Mouse (Mus musculus): ENCODE results near the gene Strn. TPM values are rescaled to one million over a fixed set of nuclear protein-coding genes. Genes with fewer than 3 reads are reported as not detected.

Gene Strn
- polyA plus RNA-seq, 1 experiment: 5.6 TPM

DNA sequence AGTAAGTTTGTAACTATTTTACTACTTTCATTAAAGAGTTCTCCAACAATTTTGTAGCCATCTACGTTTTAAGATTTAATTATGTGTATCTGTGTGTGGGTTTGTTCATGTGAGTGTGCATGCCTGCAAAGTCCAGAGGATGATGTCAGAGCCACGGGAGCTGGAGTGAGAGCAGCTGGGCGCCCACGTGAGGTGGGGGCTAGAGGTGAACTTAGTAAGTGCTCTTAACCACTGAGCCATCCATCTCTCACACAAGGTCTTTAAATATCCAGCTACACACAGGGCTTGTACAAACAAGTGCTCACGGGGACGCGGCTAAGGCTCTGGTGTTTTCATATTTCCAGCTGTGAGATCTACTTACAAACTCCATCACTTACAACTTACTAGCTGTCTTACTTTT is 29.1 kb upstream of the Strn start:
- WGBS: 86% methylated on average over 7 of the region's 7 CpGs

DNA sequence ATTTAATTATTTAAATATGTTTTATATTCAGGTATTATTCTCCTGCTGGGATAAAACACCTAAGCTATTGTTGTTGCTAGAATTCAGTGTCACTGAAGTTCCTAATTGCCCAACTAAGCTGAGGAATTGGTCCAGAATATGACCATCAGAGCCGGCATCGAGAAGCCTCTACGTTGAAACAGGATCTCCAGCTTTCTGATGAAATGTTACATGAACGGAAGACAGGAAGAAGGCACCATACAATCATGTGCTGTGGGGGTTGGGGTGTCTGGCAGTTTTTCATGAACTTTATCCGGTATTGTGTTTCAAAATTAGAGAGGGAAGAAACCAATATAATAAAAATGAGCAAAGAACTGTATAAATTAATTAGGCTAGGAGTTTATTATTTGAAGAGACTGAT is 26.3 kb upstream of the Strn start:
- no peaks in the 10 kb centered on the region for H3K27me3 ChIP-seq (ENCODE audit: control insufficient read depth, insufficient read depth, low read length)
- no peak overlapping the region for H3K4me3 ChIP-seq (ENCODE audit: low read depth, low read length)
- peaks cover 42% of the 10 kb centered on the region for H3K36me3 ChIP-seq (ENCODE audit: control insufficient read depth, insufficient read depth, low read length)
- no peak overlapping the region for H3K27ac ChIP-seq (ENCODE audit: insufficient read depth, low read depth, low read length)
- no peaks in the 10 kb centered on the region for H3K4me1 ChIP-seq (ENCODE audit: control insufficient read depth, insufficient read depth, insufficient read length, low read length)
- WGBS: 93% methylated on average over 5 of the region's 5 CpGs
- no peak for TF ChIP-seq POLR2A (IDR thresholded peaks at IDR 0.05; ENCODE audit: low read depth, low read length)
- no peak for TF ChIP-seq CTCF (IDR thresholded peaks at IDR 0.05; ENCODE audit: extremely low read depth, insufficient read length, insufficient replicate concordance, low read depth, low read length)

More for the DNA sequence above, 29.1 kb upstream of the Strn start:
- no peak overlapping the region for H3K27ac ChIP-seq (ENCODE audit: insufficient read depth, low read depth, low read length)
- H3K4me1 ChIP-seq (ENCODE audit: control insufficient read depth, insufficient read depth, insufficient read length, low read length): no peaks in the 10 kb centered on the region
- no peak overlapping the region for H3K4me3 ChIP-seq (ENCODE audit: low read depth, low read length)
- TF ChIP-seq POLR2A (IDR thresholded peaks at IDR 0.05; ENCODE audit: low read depth, low read length): no peak
- no peak for TF ChIP-seq CTCF (IDR thresholded peaks at IDR 0.05; ENCODE audit: extremely low read depth, insufficient read length, insufficient replicate concordance, low read depth, low read length)
- no peaks in the 10 kb centered on the region for H3K27me3 ChIP-seq (ENCODE audit: control insufficient read depth, insufficient read depth, low read length)
- peaks cover 39% of the 10 kb centered on the region for H3K36me3 ChIP-seq (ENCODE audit: control insufficient read depth, insufficient read depth, low read length)

DNA sequence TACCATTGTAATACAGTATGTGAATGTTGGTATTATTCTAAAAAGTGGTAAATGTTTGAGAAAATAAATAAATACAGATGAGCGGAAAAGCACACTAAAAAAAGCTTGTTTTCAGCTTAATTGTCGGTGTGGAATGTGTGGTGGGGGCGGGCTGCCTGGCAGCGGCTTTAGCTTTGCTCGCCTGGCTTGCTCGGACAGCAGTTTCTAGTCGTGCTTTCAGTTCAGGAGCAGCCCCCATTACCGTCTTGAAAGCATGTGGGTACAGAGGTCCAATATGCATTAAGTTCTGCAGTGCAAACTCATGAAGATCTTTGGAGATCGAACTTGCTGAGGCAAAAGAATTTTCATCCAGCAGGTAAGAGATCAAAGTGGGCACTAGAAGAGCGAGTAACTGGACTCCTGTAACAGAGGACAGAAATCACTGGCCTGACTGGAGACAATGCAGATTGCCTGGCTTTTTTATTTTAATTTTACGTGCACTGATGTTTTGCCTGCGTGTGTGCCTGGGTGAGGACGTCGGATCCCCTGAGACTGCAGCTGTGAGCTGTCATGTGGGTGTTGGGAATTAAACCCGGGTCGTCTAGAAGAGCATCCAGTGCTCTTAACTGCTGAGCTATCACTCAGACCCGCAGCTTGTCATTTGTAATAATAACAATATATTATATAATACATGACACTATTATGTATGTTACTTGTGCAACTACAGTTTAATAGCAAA is 16.1 kb upstream of the Strn start:
- no peak overlapping the region for H3K27ac ChIP-seq (ENCODE audit: insufficient read depth, low read depth, low read length)
- TF ChIP-seq POLR2A (IDR thresholded peaks at IDR 0.05; ENCODE audit: low read depth, low read length): no peak
- no peak for TF ChIP-seq CTCF (IDR thresholded peaks at IDR 0.05; ENCODE audit: extremely low read depth, insufficient read length, insufficient replicate concordance, low read depth, low read length)
- no peaks in the 10 kb centered on the region for H3K4me1 ChIP-seq (ENCODE audit: control insufficient read depth, insufficient read depth, insufficient read length, low read length)
- H3K36me3 ChIP-seq (ENCODE audit: control insufficient read depth, insufficient read depth, low read length): peaks cover 26% of the 10 kb centered on the region
- no peaks in the 10 kb centered on the region for H3K27me3 ChIP-seq (ENCODE audit: control insufficient read depth, insufficient read depth, low read length)
- WGBS: 84% methylated on average over 17 of the region's 17 CpGs
- no peak overlapping the region for H3K4me3 ChIP-seq (ENCODE audit: low read depth, low read length)

DNA sequence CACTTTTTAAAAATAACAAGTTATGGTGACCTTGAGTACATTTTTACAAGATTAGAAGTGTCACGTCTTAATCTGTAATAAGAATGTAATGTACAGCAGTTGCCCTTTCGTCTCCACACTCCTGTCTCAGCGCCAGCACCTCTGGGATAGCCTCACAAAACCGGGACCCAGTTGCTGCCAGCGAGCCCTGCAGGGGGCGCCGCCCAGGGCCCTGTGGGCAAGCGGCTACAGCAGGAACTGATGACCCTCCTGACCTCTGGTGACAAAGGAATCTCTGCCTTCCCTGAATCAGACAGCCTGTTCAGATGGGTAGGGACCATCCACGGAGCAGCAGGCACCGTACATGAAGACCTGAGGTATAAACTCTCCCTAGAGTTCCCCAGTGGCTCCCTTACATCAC is 15.1 kb upstream of the Strn start:
- no peak overlapping the region for H3K4me3 ChIP-seq (ENCODE audit: low read depth, low read length)
- 88% methylated on average over 10 of the region's 10 CpGs for WGBS
- TF ChIP-seq POLR2A (IDR thresholded peaks at IDR 0.05; ENCODE audit: low read depth, low read length): no peak
- TF ChIP-seq CTCF (IDR thresholded peaks at IDR 0.05; ENCODE audit: extremely low read depth, insufficient read length, insufficient replicate concordance, low read depth, low read length): no peak

DNA sequence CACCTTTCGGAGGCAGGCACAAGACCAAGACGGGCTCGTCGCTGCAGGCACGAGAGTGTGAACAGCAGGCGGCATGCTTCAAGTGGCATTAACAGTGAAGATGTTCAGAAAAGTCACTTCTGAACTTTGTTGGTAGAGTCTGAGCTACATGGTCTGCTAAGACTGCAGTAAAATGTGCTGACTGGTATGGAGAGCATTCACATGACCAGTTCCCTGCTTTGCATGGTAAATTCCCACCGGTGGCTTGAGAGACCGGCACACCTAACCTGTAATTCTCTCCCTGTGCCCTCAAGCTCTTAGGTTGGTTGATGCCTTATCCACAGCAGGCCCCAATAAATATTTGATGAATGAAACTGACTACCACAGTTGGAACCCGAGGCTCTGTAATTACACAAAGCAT is 11.4 kb upstream of the Strn start:
- Histone ChIP-seq H3K27me3 (ENCODE audit: control insufficient read depth, insufficient read depth, low read length) (no peaks in the 10 kb centered on the region), H3K4me3 (ENCODE audit: low read depth, low read length) (no peak overlapping the region), H3K27ac (ENCODE audit: insufficient read depth, low read depth, low read length) (no peak overlapping the region), H3K4me1 (ENCODE audit: control insufficient read depth, insufficient read depth, insufficient read length, low read length) (no peaks in the 10 kb centered on the region), H3K36me3 (ENCODE audit: control insufficient read depth, insufficient read depth, low read length) (peaks cover 10% of the 10 kb centered on the region)
- 91% methylated on average over 9 of the region's 9 CpGs for WGBS
- no peak for TF ChIP-seq POLR2A (IDR thresholded peaks at IDR 0.05; ENCODE audit: low read depth, low read length)

More for the DNA sequence above, 15.1 kb upstream of the Strn start:
- Histone ChIP-seq H3K27me3 (ENCODE audit: control insufficient read depth, insufficient read depth, low read length) (no peaks in the 10 kb centered on the region), H3K4me1 (ENCODE audit: control insufficient read depth, insufficient read depth, insufficient read length, low read length) (no peaks in the 10 kb centered on the region), H3K27ac (ENCODE audit: insufficient read depth, low read depth, low read length) (no peak overlapping the region), H3K36me3 (ENCODE audit: control insufficient read depth, insufficient read depth, low read length) (peaks cover 24% of the 10 kb centered on the region)

DNA sequence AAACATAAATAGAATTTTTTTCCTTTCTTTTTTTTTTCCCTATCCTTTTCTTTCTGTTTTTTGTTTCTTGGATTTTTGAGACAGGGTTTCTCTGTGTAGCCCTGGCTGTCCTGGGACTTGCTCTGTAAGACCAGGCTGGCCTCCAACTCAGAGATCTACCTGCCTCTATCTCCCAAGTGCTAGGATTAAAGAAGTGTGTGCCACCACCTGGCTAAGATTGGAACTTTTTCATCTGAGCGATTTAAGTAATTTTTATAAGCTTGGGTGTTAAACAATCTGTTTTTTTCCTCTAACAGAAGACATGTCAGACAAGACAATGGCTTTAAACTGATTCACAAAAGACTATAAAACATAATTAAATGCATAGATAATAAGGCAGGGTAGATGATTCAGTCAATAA is 1.4 kb upstream of the Strn start:
- H3K36me3 ChIP-seq (ENCODE audit: control insufficient read depth, insufficient read depth, low read length): no peaks in the 10 kb centered on the region
- H3K4me3 ChIP-seq (ENCODE audit: low read depth, low read length): no peak overlapping the region
- no peaks in the 10 kb centered on the region for H3K27me3 ChIP-seq (ENCODE audit: control insufficient read depth, insufficient read depth, low read length)
- TF ChIP-seq POLR2A (IDR thresholded peaks at IDR 0.05; ENCODE audit: low read depth, low read length): no peak
- peak; percentile 13; the same call in 1 of the 2 replicates for TF ChIP-seq CTCF (IDR thresholded peaks at IDR 0.05; ENCODE audit: extremely low read depth, insufficient read length, insufficient replicate concordance, low read depth, low read length)
- WGBS: 33% methylated on average over 1 of the region's 1 CpGs
- H3K4me1 ChIP-seq (ENCODE audit: control insufficient read depth, insufficient read depth, insufficient read length, low read length): peaks cover 7% of the 10 kb centered on the region; the same call in 1 of the 2 replicates
- no peak overlapping the region for H3K27ac ChIP-seq (ENCODE audit: insufficient read depth, low read depth, low read length)

DNA sequence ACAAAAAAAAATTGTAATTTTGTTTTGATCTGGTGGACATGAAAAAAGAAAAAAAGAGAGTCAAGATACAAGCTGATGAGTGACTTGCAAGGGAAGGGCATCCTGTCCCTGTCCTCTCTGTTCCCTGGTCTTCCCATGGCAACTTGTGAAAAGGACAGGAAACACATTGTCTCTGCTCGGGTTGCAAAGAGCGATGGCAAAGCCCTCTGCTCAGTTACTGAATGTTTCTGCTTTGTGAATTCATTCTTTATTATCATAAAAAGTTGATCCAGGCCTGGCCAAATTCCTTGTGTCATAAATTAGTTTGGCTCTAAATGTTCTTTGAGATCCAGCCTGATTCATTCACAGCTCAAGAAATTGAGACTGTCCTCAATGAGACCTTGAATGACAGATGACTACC is 775 bp upstream of the Strn start:
- Histone ChIP-seq H3K4me1 (ENCODE audit: control insufficient read depth, insufficient read depth, insufficient read length, low read length) (peaks cover 7% of the 10 kb centered on the region; the same call in 1 of the 2 replicates), H3K27ac (ENCODE audit: insufficient read depth, low read depth, low read length) (peak overlapping the region; percentile 3; the same call in 1 of the 2 replicates), H3K4me3 (ENCODE audit: low read depth, low read length) (no peak overlapping the region), H3K27me3 (ENCODE audit: control insufficient read depth, insufficient read depth, low read length) (no peaks in the 10 kb centered on the region), H3K36me3 (ENCODE audit: control insufficient read depth, insufficient read depth, low read length) (no peaks in the 10 kb centered on the region)
- WGBS: 68% methylated on average over 2 of the region's 2 CpGs
- TF ChIP-seq POLR2A (IDR thresholded peaks at IDR 0.05; ENCODE audit: low read depth, low read length) (no peak), CTCF (IDR thresholded peaks at IDR 0.05; ENCODE audit: extremely low read depth, insufficient read length, insufficient replicate concordance, low read depth, low read length) (no peak)
